Mouse (Mus musculus): ENCODE data around the gene Tfcp2l1. TPM values are rescaled to one million over a fixed set of nuclear protein-coding genes. Genes with fewer than 3 reads are reported as not detected.

Gene Tfcp2l1
- polyA plus RNA-seq (2014; fragmentation: Nextera tagmentation; extraction: Ambion mirVana): 0.29 and 0.80 TPM in 2 replicates

DNA sequence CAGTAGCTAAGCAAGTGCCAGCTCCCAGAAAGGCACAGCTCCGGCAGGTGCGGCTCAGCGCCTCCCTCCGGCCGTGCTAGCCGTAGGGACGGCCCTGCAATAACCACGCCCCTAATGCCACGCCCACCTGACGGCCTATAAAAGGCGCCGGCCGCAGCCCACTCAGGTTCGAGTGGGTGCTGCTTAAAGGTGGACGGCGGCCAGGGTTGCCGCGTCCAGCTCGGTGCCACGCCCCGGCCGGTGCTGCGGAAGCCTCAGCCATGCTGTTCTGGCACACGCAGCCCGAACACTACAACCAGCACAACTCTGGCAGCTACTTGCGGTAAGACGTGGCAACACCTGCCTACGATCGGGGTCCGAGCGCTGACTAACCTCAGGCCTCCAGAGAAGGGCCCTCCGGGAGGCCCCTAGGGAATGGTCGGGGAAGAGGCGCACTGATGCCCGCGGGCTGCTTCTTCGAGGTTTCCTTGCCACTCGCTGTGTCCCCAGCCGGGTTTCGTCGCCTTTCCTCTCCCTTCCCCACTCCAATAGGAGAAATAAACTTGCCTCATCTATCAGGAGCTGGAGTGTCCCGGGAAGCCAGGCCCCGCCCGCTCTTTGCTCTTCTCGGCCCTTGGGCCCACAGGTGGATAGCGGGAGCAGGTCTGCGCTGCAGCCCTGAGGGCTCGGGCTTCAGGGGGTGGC lies at the start of gene Tfcp2l1:
Gene Tfcp2l1 (plus strand): TSS at position 165 of the 684 bp plus-strand sequence.
- H3K4me2 ChIP-seq (ENCODE audit: low read length): peak within 1 kb of the TSS; percentile 97
- no peaks in the 10 kb centered on the region for H3K36me3 ChIP-seq (ENCODE audit: control insufficient read depth, insufficient read depth, low read length)
- H3K9ac ChIP-seq (ENCODE audit: low read length): peak within 1 kb of the TSS; percentile 55
- H3K27me3 ChIP-seq (replicated peaks; ENCODE audit: control insufficient read depth, insufficient read depth, low read length): peaks cover 2% of the 10 kb centered on the region; the same call in 1 of the 2 replicates
- H3K4me3 ChIP-seq (ENCODE audit: low read depth, low read length): peak within 1 kb of the TSS; percentile 48
- peak; percentile 88 for ATAC-seq
- 1% methylated on average over 48 of the region's 48 CpGs for WGBS
- H3K27ac ChIP-seq (ENCODE audit: low read depth, low read length): no peak within 1 kb of the TSS
- H3K4me1 ChIP-seq (ENCODE audit: control insufficient read depth, insufficient read depth, low read length): peaks cover 7% of the 10 kb centered on the region
- DNase-seq (ENCODE audit: low spot score): peak; percentile 67
- no peaks in the 10 kb centered on the region for H3K9me3 ChIP-seq (replicated peaks; ENCODE audit: control insufficient read depth, low read length)

DNA sequence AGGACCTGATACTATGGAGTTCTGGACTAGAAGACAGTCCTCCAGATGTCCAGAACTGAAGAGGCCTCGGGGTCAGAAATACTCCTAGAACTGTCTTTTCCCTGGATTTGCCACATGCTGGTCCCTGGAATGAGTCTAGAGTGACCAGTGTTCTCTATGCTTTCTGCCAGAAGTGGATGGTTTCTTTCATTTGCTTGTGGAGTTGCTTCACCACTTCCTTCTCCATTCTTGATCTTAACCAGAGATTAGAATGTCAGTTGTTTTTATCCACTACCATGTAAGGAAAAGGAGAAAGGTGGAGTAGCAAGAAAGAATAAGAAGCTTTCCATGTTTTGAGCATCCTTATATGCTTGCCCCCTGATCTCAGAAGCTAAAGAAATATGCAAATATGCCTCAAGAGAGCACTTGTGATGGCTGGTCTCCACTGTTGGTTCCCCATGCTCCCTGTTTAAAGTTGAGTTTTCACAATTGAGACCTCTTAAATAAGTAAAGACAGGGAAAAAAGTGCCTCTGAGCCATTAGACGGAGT lies 47.5 kb upstream of the Tfcp2l1 start:
- Histone ChIP-seq H3K27me3 (replicated peaks; ENCODE audit: control insufficient read depth, insufficient read depth, low read length) (no peaks in the 10 kb centered on the region), H3K9ac (ENCODE audit: low read length) (no peak overlapping the region), H3K4me2 (ENCODE audit: low read length) (no peak overlapping the region), H3K27ac (ENCODE audit: low read depth, low read length) (no peak overlapping the region), H3K4me3 (ENCODE audit: low read depth, low read length) (no peak overlapping the region), H3K4me1 (ENCODE audit: control insufficient read depth, insufficient read depth, low read length) (no peaks in the 10 kb centered on the region), H3K36me3 (ENCODE audit: control insufficient read depth, insufficient read depth, low read length) (peaks cover 58% of the 10 kb centered on the region), H3K9me3 (replicated peaks; ENCODE audit: control insufficient read depth, low read length) (no peaks in the 10 kb centered on the region)
- ATAC-seq (no peak), DNase-seq (ENCODE audit: low spot score) (no peak)
- 90% methylated on average over 2 of the region's 2 CpGs for WGBS

DNA sequence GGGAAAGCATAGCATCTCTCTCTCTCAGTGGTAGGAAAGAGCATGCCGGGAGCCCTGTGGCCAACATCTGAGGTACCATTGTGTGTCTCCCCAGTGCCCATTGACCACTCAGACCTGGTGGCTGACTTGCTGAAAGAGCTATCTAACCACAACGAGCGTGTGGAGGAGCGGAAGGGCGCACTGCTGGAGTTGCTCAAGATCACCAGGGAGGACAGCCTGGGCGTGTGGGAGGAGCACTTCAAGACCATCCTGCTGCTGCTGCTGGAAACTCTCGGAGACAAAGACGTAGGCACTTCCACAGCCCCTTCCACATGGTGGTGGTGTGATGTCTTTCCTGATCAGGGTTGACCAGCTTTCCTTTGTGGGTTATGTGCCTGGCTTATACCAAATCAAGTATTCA lies 46.6 kb upstream of the Tfcp2l1 start:
- Histone ChIP-seq H3K36me3 (ENCODE audit: control insufficient read depth, insufficient read depth, low read length) (peaks cover 49% of the 10 kb centered on the region), H3K9me3 (replicated peaks; ENCODE audit: control insufficient read depth, low read length) (no peaks in the 10 kb centered on the region), H3K27ac (ENCODE audit: low read depth, low read length) (no peak overlapping the region), H3K4me3 (ENCODE audit: low read depth, low read length) (no peak overlapping the region), H3K4me1 (ENCODE audit: control insufficient read depth, insufficient read depth, low read length) (no peaks in the 10 kb centered on the region), H3K4me2 (ENCODE audit: low read length) (no peak overlapping the region), H3K9ac (ENCODE audit: low read length) (no peak overlapping the region), H3K27me3 (replicated peaks; ENCODE audit: control insufficient read depth, insufficient read depth, low read length) (no peaks in the 10 kb centered on the region)
- WGBS: 96% methylated on average over 8 of the region's 8 CpGs
- DNase-seq (ENCODE audit: low spot score) (no peak), ATAC-seq (no peak)

DNA sequence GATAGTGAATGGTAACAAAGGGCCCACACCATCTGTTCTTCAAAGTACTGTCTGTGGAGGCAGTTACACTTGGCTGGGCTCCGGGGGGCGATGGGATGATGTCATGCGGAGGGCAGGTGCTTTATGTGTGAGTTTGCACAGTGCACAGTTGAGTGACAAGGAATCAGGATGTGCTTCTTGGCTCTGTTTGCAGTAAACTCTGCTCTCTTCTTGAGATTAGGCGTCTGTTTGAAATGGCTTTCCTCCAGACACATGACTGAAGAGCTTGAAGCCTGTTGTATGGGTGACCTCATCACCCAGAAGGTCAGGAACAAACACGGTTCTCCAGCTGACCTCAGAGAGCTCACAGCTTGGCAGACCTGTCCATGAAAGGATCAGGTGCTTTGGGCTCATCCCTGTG lies 38.0 kb upstream of the Tfcp2l1 start:
- H3K9me3 ChIP-seq (replicated peaks; ENCODE audit: control insufficient read depth, low read length): no peaks in the 10 kb centered on the region
- H3K36me3 ChIP-seq (ENCODE audit: control insufficient read depth, insufficient read depth, low read length): peaks cover 54% of the 10 kb centered on the region
- no peak overlapping the region for H3K4me3 ChIP-seq (ENCODE audit: low read depth, low read length)
- H3K27me3 ChIP-seq (replicated peaks; ENCODE audit: control insufficient read depth, insufficient read depth, low read length): no peaks in the 10 kb centered on the region
- peak; percentile 20 for DNase-seq (ENCODE audit: low spot score)
- H3K4me1 ChIP-seq (ENCODE audit: control insufficient read depth, insufficient read depth, low read length): no peaks in the 10 kb centered on the region
- no peak overlapping the region for H3K9ac ChIP-seq (ENCODE audit: low read length)
- H3K27ac ChIP-seq (ENCODE audit: low read depth, low read length): no peak overlapping the region
- no peak overlapping the region for H3K4me2 ChIP-seq (ENCODE audit: low read length)
- 84% methylated on average over 5 of the region's 5 CpGs for WGBS
- peak; percentile 32; the same call in 1 of the 2 replicates for ATAC-seq

DNA sequence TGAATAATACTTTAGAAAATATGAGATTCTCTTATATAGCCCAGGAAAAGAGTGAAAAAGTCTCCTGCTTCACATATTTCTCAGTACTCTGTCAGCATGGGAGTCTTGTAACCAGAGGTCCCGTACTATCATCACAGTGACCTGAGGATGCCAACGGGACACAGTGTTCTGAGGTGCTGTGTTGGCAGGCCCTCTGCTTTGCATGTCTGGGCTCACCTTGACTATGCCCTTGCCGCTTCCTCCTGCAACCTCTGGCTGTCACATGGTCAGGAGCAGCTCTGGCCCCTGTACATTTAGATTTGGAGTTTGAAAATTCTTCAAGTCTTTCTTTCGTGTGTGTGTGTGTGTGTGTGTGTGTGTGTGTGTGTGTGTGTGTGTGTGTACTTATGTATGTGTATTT lies 34.8 kb upstream of the Tfcp2l1 start:
- no peak for ATAC-seq
- Histone ChIP-seq H3K27me3 (replicated peaks; ENCODE audit: control insufficient read depth, insufficient read depth, low read length) (no peaks in the 10 kb centered on the region), H3K4me1 (ENCODE audit: control insufficient read depth, insufficient read depth, low read length) (no peaks in the 10 kb centered on the region), H3K9me3 (replicated peaks; ENCODE audit: control insufficient read depth, low read length) (no peaks in the 10 kb centered on the region), H3K4me2 (ENCODE audit: low read length) (no peak overlapping the region), H3K4me3 (ENCODE audit: low read depth, low read length) (no peak overlapping the region), H3K9ac (ENCODE audit: low read length) (no peak overlapping the region), H3K27ac (ENCODE audit: low read depth, low read length) (no peak overlapping the region), H3K36me3 (ENCODE audit: control insufficient read depth, insufficient read depth, low read length) (peaks cover 84% of the 10 kb centered on the region)
- 94% methylated on average over 4 of the region's 4 CpGs for WGBS
- no peak for DNase-seq (ENCODE audit: low spot score)

DNA sequence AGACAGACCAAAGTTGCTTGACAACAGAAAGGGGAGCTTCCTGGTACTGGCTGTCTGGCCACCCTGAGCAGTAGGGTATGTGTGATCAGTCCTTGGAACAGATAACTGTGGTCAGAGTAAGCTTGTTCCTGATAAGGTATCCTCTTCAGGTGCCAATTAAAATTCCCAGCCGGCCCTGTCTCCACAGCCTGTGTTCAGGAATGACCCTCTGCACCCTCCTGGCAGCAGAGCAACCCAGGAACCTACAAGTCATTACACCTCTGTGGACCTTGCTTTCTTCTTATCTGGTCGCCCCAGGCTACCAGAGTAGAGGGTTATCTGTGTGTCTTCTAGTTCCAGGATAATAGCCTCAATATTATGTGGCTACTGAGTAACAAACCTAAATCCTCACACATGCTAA lies 32.4 kb upstream of the Tfcp2l1 start:
- Histone ChIP-seq H3K4me3 (ENCODE audit: low read depth, low read length) (no peak overlapping the region), H3K4me1 (ENCODE audit: control insufficient read depth, insufficient read depth, low read length) (no peaks in the 10 kb centered on the region), H3K36me3 (ENCODE audit: control insufficient read depth, insufficient read depth, low read length) (peaks cover 93% of the 10 kb centered on the region), H3K27me3 (replicated peaks; ENCODE audit: control insufficient read depth, insufficient read depth, low read length) (no peaks in the 10 kb centered on the region), H3K9me3 (replicated peaks; ENCODE audit: control insufficient read depth, low read length) (no peaks in the 10 kb centered on the region), H3K4me2 (ENCODE audit: low read length) (no peak overlapping the region), H3K9ac (ENCODE audit: low read length) (no peak overlapping the region), H3K27ac (ENCODE audit: low read depth, low read length) (no peak overlapping the region)
- ATAC-seq: no peak
- DNase-seq (ENCODE audit: low spot score): no peak
- WGBS: 84% methylated on average over 2 of the region's 2 CpGs

DNA sequence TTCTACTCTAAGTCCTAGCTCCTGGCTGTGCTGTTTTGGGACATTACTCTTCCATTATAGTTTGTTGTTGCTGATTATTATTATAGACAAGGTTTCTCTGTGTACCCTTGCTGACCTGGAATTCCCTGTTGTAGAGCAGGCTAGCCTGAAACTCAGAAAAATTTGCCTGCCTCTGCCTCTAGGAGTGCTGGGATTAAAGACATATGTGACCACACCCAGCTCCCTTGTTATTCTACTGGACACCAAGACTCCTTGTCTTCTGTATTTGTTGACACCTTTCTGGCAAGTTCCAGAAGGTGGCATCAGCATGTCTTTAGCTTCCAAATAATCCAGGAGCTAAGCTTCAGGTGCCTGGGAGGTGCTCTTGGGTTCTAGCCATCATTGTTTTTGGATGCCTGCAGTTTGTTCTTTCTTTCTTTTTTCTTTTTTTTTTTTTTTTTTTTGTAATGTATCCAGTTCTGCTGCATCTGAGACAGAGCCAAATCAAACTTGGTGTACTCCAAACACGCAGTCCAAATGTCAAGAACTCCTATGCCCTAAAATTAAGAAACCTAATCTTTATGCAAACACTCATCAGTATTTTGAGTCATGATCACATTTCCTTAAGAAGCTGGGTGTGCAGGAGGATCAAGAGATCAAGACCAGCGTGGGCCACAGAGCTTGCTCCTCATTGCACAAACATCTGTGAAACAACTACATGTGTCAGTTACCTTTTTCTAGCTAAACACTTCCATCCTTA lies 30.1 kb upstream of the Tfcp2l1 start:
- no peaks in the 10 kb centered on the region for H3K9me3 ChIP-seq (replicated peaks; ENCODE audit: control insufficient read depth, low read length)
- H3K9ac ChIP-seq (ENCODE audit: low read length): no peak overlapping the region
- no peak overlapping the region for H3K27ac ChIP-seq (ENCODE audit: low read depth, low read length)
- H3K27me3 ChIP-seq (replicated peaks; ENCODE audit: control insufficient read depth, insufficient read depth, low read length): no peaks in the 10 kb centered on the region
- H3K4me1 ChIP-seq (ENCODE audit: control insufficient read depth, insufficient read depth, low read length): no peaks in the 10 kb centered on the region
- no peak overlapping the region for H3K4me3 ChIP-seq (ENCODE audit: low read depth, low read length)
- 92% methylated on average over 2 of the region's 2 CpGs for WGBS
- no peak for DNase-seq (ENCODE audit: low spot score)
- ATAC-seq: no peak
- no peak overlapping the region for H3K4me2 ChIP-seq (ENCODE audit: low read length)
- peaks cover 96% of the 10 kb centered on the region for H3K36me3 ChIP-seq (ENCODE audit: control insufficient read depth, insufficient read depth, low read length)

DNA sequence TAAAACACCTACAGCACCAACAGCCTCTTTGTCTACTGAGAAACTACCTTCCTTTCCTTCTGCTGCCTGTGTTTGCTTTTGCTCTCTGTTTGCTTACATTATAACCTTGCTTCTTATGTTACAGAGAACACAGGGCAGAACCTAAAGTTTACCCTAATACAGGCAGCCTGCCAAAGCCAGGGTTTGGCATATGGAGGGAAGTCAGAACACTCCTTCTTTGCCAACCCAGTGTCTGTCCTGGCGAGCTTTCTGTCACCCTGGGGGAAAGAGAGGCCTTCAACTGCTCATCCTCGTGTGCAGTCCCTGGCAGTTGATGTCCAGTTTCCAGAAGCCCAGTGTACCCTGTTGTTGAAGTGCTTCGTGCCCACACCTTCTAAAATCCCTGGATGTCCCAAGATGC lies 29.4 kb upstream of the Tfcp2l1 start:
- Histone ChIP-seq H3K36me3 (ENCODE audit: control insufficient read depth, insufficient read depth, low read length) (peaks cover 96% of the 10 kb centered on the region), H3K9me3 (replicated peaks; ENCODE audit: control insufficient read depth, low read length) (no peaks in the 10 kb centered on the region), H3K27ac (ENCODE audit: low read depth, low read length) (no peak overlapping the region), H3K4me2 (ENCODE audit: low read length) (no peak overlapping the region), H3K9ac (ENCODE audit: low read length) (no peak overlapping the region), H3K4me3 (ENCODE audit: low read depth, low read length) (no peak overlapping the region), H3K27me3 (replicated peaks; ENCODE audit: control insufficient read depth, insufficient read depth, low read length) (no peaks in the 10 kb centered on the region), H3K4me1 (ENCODE audit: control insufficient read depth, insufficient read depth, low read length) (no peaks in the 10 kb centered on the region)
- 79% methylated on average over 3 of the region's 3 CpGs for WGBS
- DNase-seq (ENCODE audit: low spot score) (peak; percentile 23), ATAC-seq (no peak)

Measured in forebrain, embryonic 14.5 days (tissue).